Mouse (Mus musculus) cortical plate, adult 2 months (tissue): ENCODE results near the gene Gm21170. TPM values are rescaled to one million over a fixed set of nuclear protein-coding genes. Genes with fewer than 3 reads are reported as not detected.
"Not testable (repeated sequence)": the region's sequence is repeated elsewhere in the genome, so short reads cannot be mapped to it uniquely, and the experiment has no call there.

Experiments used
- H3K27ac ChIP-seq: fragments of 200-500 bp; 2 replicates; pipeline ENCODE4 v1.5.1; 2012; ENCODE audit warnings: low read length, control low read depth, inconsistent platforms; ENCODE audit not compliant: insufficient read depth
- H3K4me1 ChIP-seq: fragments of 200-500 bp; 2 replicates; pipeline ENCODE4 v1.6.1; 2011; ENCODE audit warnings: low read length; ENCODE audit not compliant: control insufficient read depth, insufficient read depth
- H3K4me3 ChIP-seq: fragments of 200-500 bp; 2 replicates; pipeline ENCODE4 v1.5.1; 2011; ENCODE audit warnings: mild to moderate bottlenecking, low read length, control low read depth; ENCODE audit not compliant: insufficient read depth
- polyA plus RNA-seq: library from polyadenylated mRNA; depleted of rRNA; stranded (reverse); fragments of >200 nt; gene quantifications from 2 replicates; pipeline ENCODE4 v1.2.3, GENCODE M21; 2012; rRNA removed

Gene Gm21170
- polyA plus RNA-seq: not detected in 2 replicates

GRCm38 (mm10) chrY:47690998-47691397 is at the start of gene Gm21170:
Gene Gm21170, minus strand, starts transcription at chrY:47691098.
- not testable (repeated sequence) for H3K27ac ChIP-seq, H3K4me3 ChIP-seq

More at GRCm38 (mm10) chrY:47690998-47691397, at the start of gene Gm21170:
- not testable (repeated sequence) for H3K4me1 ChIP-seq

Other genes starting within 250 kb of the Gm21170 start
- not detected in 2 replicates for gene Gm21256, start 240.1 kb downstream of the Gm21170 start, polyA plus RNA-seq